Mouse (Mus musculus): ENCODE results near the gene Tec.

Gene Tec

DNA sequence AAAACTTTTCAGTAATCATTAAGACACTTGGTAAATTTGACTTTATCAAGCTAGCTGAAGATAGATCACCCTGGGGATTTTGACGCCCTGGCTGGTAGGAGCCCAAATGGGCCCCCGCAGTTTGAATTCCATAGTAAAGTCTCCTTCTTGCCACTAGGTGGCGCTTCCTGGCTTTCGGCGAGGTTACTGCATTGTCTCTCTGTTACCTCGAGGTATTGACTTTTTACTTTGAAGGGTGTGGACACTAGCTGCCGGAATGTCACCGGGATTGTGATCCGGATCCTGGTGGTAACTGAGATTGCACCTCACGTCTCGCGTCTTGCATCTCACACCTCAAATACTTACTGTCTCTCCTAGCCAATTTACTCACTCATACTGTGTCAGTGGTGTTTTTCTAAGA, 23.3 kb upstream of the Tec start:
- DNase-seq (ENCODE audit: low read depth, low spot score), result peak; percentile 76

DNA sequence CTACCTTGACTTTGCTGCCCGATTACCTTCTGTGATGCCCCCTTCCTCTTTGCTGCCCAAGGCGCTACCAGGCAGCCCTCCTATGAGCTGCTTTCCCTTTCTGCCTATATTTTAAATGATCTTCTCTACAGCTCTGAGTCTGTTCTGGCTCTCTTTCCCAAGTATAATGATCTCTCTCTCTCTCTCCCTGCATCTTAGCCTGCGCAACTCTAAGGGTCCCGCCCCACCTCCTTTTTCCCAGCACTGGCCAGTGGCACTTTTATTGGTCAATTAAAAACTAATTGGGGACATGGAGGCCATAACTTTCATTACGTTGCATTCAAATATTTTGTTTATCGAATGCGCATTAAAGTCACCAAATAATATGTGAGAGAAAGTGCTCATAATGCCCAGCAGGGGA, 20.0 kb upstream of the Tec start:
- DNase-seq (ENCODE audit: low read depth, low spot score), result no peak

DNA sequence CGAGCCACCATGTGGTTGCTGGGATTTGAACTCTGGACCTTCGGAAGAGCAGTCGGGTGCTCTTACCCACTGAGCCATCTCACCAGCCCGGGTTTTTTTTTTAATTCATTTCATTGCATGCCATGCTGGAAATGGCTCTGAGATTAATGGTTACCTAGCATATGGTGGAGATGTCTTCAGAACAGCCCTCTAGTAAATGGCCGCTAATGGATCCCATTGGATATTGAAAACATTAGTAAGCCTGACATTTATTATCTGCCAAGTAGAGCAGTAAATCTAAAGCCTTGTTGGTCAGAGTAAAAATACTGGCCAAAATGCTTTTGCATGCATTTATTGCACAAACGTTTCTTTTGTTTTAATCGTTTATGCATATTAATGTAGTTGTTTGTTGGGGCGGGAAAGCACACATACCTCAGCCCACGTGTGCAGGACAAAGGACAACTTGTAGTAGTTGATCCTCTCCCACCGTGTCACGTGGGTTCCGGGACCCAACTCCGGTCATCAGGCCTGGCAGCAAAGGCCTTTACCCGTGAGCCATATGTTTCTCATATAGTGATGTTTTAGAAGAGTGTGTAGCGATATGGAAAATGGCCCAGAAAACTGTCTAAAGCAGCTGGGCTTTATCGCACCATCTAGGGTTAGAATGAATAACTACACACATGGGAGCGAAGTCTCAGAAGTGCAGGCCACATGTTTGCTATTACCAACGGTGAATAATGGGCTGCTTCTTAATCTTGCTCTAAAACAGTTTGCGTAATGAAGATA, 18.4 kb upstream of the Tec start:
- DNase-seq (ENCODE audit: low read depth, low spot score), result no peak

DNA sequence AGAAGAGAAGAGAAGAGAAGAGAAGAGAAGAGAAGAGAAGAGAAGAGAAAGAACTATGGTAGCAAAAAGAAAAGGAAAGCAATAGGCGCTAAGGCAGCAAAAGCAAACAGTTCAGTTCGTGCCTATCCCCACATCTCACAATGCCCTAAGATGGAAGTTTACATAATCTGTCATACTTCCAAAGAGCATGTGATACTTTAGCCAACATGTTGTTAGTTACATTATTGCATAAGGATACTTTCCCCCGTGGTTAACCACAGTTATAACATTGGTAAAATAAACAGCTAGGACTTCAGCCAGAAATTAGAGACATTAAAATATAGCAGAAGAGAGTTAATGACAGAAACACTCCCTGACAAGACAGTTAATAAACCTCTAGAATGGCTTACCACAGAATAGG, 15.4 kb upstream of the Tec start:
- DNase-seq (ENCODE audit: low read depth, low spot score), result no peak

DNA sequence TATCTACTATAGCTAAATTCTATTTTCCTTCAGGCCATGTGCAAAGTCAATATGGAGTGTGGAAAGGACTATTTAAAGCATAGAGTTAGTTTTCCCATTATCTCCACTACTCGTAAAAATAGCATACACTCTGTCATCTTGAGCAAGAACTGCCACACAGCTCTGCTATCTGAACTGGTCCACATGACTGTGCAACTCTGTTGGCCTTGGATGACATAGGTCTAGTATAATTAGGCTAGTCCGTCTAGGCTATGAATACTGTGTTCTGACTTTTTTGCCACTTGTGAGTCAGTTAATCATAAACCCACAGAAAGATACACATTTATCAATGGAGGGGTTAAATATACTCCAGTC, 14.1 kb upstream of the Tec start:
- no peak for DNase-seq (ENCODE audit: low read depth, low spot score)

DNA sequence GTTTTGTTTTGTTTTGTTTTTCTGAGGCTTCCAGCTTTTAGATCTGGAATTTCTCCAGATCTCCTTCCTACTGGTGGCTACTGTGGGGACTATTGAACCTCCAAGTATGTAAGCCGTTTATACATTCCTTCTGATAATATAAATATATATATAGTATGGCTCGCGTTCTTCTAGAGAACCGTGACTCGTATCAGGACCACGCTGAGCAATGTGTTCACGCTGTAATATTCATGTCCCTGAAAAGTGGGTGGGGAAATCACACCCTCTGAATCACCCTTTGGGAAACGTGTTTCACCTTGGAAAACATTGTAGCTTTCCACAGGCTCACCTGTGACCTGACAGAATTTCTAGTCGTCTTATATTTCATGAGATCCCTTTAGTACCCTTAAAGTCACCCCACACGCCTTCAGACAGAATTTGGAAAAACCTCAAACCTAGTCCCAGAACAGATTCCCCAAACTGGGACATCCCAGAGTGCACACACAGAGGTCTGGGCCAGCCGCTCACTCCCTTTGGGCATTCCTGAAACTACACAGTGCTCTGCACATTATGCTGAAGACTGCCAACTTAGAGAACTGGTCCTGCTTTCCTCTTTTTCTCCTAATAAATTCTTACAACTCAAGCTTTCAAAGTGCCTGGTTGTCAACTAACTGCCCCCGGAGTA, 13.6 kb upstream of the Tec start:
- no peak for DNase-seq (ENCODE audit: low read depth, low spot score)

DNA sequence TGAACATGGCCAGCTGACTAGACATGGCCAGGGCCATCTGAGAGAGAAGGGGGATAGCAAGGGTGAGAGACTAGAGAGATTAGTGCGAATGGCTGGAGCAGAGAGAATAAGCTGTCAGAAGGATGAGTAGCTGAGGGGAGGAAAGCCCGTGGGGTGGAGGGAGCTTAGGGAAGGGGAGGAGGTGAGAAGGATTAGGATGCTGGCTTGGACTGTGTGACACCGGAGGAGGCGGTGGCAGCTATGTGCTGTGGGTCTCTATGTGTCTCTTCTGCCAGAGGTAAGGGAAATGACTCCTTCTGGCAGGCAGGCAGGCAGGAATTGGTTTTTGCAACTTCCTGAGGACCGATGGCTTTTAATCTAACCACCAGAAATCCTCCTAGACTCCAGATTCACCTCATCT, 11.5 kb upstream of the Tec start:
- DNase-seq (ENCODE audit: low read depth, low spot score), result no peak

DNA sequence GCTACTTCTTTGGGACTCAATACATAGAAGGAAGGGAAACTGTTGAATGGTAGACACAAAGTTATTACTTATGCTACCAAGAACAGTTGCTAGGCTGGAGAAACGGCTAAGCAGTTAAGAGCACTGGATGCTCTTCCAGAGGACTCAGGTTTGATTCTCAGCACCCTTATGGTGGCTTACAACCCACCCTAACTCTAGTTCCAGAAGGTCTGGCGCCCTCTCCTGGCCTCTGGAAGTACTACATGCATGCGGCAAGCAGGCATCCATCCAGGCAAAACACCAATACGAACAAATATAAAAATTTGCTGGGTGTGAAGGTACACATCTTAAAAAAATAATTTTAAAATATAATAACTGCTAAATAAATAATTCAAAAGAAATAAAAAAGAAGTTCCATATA, 2.8 kb upstream of the Tec start:
- DNase-seq (ENCODE audit: low read depth, low spot score), result no peak

DNA sequence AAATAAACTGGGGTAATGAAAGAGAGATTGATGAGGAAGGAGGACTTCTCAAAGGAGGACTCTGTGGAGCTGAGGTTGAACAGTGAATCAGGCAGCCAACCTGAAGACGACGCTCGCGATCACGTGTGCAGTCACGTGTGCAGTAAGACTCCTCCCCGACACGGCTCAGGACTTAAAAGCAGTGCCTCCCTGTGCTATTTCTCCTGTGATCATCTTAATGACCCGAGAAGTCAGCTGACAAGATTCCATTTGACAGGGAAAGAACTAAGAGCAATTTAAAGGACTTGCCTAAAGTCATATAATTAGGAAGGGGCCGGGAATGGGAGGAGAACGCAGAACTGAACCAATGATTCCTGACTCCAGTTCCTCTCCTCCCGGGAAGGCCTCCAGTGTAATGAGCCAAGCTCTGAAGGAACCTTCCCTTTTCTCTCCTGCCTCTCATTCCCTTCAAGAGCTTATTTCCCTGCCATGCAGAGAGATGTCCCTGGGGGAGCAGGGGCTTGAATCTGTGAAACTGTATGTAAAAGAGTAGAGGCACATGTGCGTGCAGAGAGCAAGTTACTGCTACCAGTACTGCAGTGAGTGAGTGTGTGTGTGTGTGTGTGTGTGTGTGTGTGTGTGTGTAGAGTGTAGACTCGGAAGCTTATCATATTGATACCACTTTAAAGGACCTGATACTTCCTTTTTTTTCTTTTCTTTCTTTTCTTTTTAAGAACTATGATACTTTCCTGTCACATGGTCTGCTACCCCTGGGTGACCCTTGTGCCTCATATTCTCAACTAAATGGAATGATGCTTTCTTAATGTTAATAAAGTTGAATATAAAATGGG, 1.7 kb upstream of the Tec start:
- DNase-seq (ENCODE audit: low read depth, low spot score), result peak; percentile 91

DNA sequence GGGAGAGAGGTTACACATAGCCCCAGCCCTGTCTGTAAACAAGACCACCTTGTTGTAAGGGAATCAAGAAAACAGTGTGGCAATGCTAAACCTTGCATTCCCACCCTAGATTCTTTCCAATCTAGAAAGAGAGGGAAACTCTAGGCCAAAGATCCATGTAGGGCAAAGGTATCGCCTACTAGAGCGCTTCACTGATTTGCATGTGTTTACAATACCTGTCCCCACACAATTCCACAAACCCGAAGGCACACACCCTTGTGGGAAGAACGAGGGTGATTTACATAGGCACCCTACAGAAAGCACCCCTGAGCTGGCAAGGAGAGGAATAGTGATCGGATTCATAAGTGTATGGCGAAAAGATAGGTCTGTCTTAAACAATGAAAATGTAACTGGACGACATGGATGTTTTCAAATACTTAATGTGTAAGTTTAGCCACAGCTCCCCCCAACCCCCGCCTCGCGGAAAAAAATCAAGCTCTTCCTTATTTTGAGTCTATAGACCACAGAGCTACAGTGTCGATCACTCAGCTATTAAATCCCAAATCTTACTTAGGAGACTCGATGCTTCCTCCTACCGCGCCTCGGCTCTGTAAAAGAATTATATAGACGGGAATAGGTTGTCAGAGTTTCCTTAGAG, 1.1 kb downstream of the Tec start:
- DNase-seq (ENCODE audit: low read depth, low spot score), result peak; percentile 50

DNA sequence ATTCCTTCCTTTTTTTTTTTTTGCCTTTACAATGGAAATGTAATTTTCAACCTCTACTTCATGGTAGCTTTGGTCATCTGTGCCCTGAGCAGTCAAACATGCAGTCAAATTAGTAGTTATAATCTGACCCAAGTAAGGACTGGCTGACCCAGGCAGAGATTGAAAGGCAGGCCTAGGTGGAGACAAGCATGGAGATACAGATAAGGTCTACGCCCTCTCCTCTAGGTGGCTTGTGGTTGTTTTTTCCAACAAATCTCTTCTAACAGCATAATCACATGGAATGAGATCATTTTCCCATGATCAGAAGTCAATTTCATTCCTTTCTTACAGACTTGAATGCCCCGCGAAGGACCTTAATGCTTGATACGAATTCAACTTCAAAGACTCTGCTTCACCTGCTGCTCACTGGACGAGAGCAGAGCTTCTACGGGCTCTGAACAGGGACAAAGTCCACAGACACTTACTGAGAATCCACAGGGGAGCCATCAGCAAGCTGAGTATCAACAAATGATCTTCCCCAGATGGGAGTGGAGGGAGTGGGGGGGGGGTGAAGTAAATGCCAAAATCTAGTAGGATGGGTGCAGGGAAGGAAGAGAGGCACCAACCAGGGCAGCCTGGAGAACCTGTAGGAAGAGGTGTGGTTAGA, 1.9 kb downstream of the Tec start:
- peak; percentile 69 for DNase-seq (ENCODE audit: low read depth, low spot score)

DNA sequence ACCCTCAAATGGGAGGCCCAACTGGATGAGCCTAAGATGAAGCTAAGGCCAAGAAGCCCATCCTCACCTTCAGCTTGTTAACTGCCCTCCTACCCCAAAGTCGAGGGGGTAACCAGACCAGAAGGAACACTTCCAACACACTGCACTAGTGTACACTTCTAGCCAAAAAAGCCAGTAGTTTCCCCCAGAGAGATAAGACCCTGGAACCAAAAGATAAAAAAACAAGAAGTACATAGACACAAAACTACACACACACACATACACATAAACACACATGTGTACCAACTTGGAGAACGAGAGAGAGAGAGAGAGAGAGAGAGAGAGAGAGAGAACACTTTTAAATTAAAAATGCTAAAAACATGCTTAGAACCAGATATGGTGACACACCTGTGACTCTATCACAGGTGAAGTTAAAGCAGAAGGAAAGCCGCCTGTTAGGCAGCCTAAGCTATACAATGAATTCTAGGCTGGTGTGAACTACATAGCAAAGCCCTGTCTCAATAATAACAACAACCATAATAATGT, 3.6 kb downstream of the Tec start:
- no peak for DNase-seq (ENCODE audit: low read depth, low spot score)

DNA sequence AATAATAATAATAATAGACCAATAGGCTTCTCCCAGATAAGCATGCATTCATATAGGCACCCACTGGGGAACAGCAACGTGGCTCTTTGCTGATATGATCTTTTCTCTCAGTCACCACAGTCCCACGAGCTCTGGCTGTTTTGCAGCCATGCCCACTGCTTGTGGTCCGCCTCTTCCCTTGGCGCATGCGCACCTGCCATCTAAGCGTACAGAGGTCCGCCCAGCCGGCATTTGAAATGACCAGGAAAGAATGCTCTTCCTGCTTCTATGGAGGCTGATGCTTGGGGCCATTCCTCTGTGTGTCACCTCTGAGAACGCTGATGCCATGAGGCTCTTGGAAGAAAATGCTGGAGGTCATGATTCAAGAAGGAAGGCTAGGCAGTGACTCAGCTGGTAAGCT, 5.1 kb downstream of the Tec start:
- DNase-seq (ENCODE audit: low read depth, low spot score), result no peak

DNA sequence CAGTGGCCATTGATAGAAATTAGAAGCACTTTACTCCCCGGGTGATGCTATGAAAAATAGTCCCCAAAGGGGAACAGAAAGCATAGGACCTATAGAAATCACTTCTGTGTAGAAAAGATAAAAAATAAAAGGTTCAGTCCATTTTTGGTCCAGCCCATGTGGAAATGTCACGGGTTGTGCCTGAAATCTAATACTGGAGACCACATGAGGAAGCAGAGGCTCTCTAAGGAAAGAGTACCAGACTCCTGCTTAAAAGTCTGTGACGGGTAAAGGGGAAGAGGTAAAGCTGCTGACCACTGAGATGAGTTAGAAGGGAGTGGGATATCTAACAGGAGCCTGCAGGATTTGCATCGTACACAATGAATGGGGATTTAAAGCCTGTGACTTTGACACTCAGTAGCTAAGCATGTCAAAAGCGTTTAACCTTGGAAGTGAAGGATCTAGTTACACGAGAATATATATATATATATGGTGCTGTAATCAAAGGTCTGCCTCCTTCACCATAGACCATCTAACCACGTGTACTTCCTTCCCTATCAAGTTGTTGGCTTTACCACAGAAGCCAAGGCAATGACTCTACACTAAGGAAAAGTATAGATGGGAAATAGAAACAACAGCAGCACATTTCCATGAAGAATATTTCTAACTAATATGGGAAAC, 6.4 kb downstream of the Tec start:
- DNase-seq (ENCODE audit: low read depth, low spot score), result peak; percentile 21

DNA sequence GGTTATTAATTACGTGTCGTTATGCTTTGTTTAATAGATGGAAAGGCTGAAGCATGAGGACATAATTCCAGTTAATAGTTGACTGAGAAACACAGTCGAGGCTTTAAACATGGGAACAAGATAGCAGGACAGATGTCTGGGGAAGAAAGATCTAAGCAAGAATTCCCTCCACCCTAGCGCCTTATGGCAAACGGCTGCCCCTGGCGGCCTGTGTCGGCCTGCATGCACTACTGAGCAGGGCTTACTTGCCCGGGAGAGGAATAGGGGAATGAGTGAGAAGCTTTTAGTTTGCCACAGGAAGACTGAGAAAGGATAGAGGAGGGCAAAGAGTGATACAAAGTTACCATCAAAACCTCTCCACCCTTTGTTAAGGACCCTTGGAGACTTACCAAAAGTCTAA, 7.4 kb downstream of the Tec start:
- DNase-seq (ENCODE audit: low read depth, low spot score), result no peak

DNA sequence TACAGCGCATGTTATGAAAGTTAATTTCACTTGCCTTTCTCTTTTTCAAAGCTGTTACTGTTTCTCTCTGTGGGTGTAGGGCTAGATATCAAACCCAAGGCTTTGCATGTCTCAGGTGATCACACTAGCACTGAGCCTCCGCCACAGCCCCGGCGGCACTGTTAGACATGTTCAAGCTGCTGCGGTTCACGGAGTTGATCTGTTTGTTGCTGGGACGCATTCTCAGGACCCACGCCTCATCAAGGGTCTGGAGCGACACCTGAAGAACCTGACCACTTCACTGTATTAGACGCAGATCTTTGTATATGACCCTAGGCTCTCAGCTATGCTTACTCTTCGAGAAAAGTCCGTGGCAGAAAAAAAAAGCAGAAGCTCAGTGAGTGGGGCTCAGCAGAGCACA, 10.0 kb downstream of the Tec start:
- no peak for DNase-seq (ENCODE audit: low read depth, low spot score)

DNA sequence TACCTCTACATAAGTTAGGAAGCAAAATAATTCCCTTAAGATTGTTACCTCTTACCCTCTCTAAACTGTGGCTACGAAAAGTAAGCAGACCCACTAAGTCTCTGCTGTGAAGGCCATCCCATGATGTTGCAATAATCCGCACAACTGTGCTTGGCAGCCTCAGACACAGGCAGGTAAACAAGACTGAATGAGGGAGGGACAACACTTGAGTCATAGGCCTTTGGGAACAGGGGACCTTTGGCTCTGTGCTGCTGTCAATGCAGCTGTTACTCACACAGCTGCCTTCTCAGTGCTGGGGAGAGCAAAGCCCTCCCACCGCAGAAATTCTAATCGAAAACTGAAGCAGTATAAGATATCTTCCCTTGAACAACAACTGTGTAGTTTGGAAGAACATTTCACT, 10.5 kb downstream of the Tec start:
- peak; percentile 26 for DNase-seq (ENCODE audit: low read depth, low spot score)

DNA sequence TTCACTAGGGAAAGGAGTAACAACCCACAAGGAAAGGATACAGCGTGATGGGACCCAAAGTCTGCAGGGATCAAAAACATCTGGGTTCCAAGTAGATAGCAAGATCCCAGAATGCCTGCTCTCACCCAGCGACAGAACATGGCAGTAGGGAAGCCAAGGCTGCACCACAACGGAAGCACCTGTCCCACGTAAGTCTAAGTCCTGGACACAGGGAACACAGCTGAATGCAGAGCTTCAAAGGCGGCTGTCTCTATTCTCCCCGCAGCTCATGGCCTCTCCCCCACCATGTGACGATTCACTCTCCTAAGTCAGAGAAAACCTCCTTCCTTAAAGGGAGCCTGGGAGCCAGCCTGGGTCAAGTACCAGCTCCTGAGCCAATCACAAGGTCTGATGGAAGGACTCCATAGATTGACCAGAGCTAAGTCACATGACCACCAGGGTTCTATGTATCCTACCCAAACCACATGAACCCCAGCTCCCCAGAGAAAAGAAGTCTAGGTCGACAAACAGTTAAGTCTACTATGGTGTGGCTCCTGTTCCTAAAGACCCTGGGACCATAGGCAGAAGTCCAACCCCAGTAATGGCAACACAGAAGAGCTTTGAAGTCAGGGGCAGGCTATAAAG, 11.9 kb downstream of the Tec start:
- DNase-seq (ENCODE audit: low read depth, low spot score), result no peak

DNA sequence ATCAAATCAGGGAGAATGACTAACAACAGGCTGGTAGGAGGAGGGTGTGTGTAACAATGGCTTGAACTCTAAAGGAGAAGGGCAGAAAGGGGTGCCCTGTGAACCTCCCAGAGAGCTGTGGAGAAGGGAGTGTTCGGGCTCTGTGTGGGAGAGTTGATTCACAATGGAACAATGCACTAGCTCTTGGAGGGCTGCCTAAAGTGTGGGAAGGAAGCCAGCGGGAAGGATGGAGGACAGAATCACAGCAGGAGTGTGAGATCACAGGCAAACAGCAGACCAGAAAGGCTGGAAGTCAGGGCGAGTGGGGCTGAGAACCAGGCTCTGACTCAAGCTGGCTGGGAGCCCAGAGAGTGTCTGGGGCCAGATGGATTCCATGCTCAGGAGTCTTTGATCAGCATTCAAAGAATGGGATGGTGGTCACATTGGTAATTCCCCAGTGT, 12.6 kb downstream of the Tec start:
- no peak for DNase-seq (ENCODE audit: low read depth, low spot score)

All from A20 (cell line).